Mouse (Mus musculus): ENCODE measurements around the gene Nop53. TPM values are rescaled to one million over a fixed set of nuclear protein-coding genes. Genes with fewer than 3 reads are reported as not detected.

Nop53 gene
- polyA plus RNA-seq (2015; fragmentation: Nextera tagmentation; extraction: Ambion mirVana) = 71.8 and 79.1 TPM in 2 replicates

GRCm38 (mm10) chr7:15945721-15946536 lies at the start of gene Nop53:
Gene Nop53, minus strand, starts transcription at chr7:15946074.
- Histone ChIP-seq H3K4me1 (ENCODE audit: control insufficient read depth, low read depth, low read length) (peaks cover 43% of the 10 kb centered on the region), H3K4me2 (ENCODE audit: low read depth, low read length) (peak within 1 kb of the TSS; percentile 67), H3K36me3 (ENCODE audit: control insufficient read depth, insufficient read depth) (peaks cover 28% of the 10 kb centered on the region), H3K27me3 (ENCODE audit: control insufficient read depth, insufficient read depth, low read depth, low read length) (peaks cover 2% of the 10 kb centered on the region; the same call in 1 of the 2 replicates), H3K4me3 (ENCODE audit: low read depth, low read length) (peak within 1 kb of the TSS; percentile 85), H3K9me3 (replicated peaks; ENCODE audit: control insufficient read depth, low read length) (no peaks in the 10 kb centered on the region), H3K9ac (ENCODE audit: low read depth, low read length) (peak within 1 kb of the TSS; percentile 85), H3K27ac (ENCODE audit: low read length) (peak within 1 kb of the TSS; percentile 94)
- ATAC-seq (ENCODE audit: low read depth) = peak; percentile 90
- WGBS (ENCODE audit: insufficient replicate concordance) = 2% methylated on average over 59 of the region's 59 CpGs

GRCm38 (mm10) chr7:15993789-15994188 lies 47.9 kb upstream of the Nop53 start:
- ATAC-seq (ENCODE audit: low read depth) = no peak
- no peaks in the 10 kb centered on the region for H3K9me3 ChIP-seq (replicated peaks; ENCODE audit: control insufficient read depth, low read length)
- H3K9ac ChIP-seq (ENCODE audit: low read depth, low read length) = no peak overlapping the region
- no peaks in the 10 kb centered on the region for H3K27me3 ChIP-seq (ENCODE audit: control insufficient read depth, insufficient read depth, low read depth, low read length)
- H3K27ac ChIP-seq (ENCODE audit: low read length) = no peak overlapping the region
- H3K36me3 ChIP-seq (ENCODE audit: control insufficient read depth, insufficient read depth) = no peaks in the 10 kb centered on the region
- no peaks in the 10 kb centered on the region for H3K4me1 ChIP-seq (ENCODE audit: control insufficient read depth, low read depth, low read length)
- H3K4me2 ChIP-seq (ENCODE audit: low read depth, low read length) = no peak overlapping the region
- H3K4me3 ChIP-seq (ENCODE audit: low read depth, low read length) = no peak overlapping the region
- 73% methylated on average over 4 of the region's 4 CpGs for WGBS (ENCODE audit: insufficient replicate concordance)

GRCm38 (mm10) chr7:15993152-15993551 lies 47.3 kb upstream of the Nop53 start:
- 54% methylated on average over 3 of the region's 3 CpGs for WGBS (ENCODE audit: insufficient replicate concordance)
- Histone ChIP-seq H3K27me3 (ENCODE audit: control insufficient read depth, insufficient read depth, low read depth, low read length) (no peaks in the 10 kb centered on the region), H3K9me3 (replicated peaks; ENCODE audit: control insufficient read depth, low read length) (no peaks in the 10 kb centered on the region), H3K36me3 (ENCODE audit: control insufficient read depth, insufficient read depth) (peaks cover 4% of the 10 kb centered on the region), H3K4me3 (ENCODE audit: low read depth, low read length) (no peak overlapping the region), H3K4me2 (ENCODE audit: low read depth, low read length) (no peak overlapping the region), H3K9ac (ENCODE audit: low read depth, low read length) (no peak overlapping the region), H3K4me1 (ENCODE audit: control insufficient read depth, low read depth, low read length) (no peaks in the 10 kb centered on the region), H3K27ac (ENCODE audit: low read length) (no peak overlapping the region)
- 0 out of 2 replicates have a peak, but pooled peaks have one; percentile 16 for ATAC-seq (ENCODE audit: low read depth)

GRCm38 (mm10) chr7:15991764-15992163 lies 45.9 kb upstream of the Nop53 start:
- 52% methylated on average over 3 of the region's 3 CpGs for WGBS (ENCODE audit: insufficient replicate concordance)
- Histone ChIP-seq H3K4me2 (ENCODE audit: low read depth, low read length) (no peak overlapping the region), H3K36me3 (ENCODE audit: control insufficient read depth, insufficient read depth) (peaks cover 14% of the 10 kb centered on the region), H3K27ac (ENCODE audit: low read length) (no peak overlapping the region), H3K4me1 (ENCODE audit: control insufficient read depth, low read depth, low read length) (no peaks in the 10 kb centered on the region), H3K4me3 (ENCODE audit: low read depth, low read length) (no peak overlapping the region), H3K27me3 (ENCODE audit: control insufficient read depth, insufficient read depth, low read depth, low read length) (no peaks in the 10 kb centered on the region), H3K9ac (ENCODE audit: low read depth, low read length) (no peak overlapping the region), H3K9me3 (replicated peaks; ENCODE audit: control insufficient read depth, low read length) (no peaks in the 10 kb centered on the region)
- ATAC-seq (ENCODE audit: low read depth) = no peak

- no peak; the same call in 1 of the 2 replicates for ATAC-seq (ENCODE audit: low read depth)
- 77% methylated on average over 16 of the region's 16 CpGs for whole genome bisulfite sequencing (ENCODE audit: insufficient replicate concordance)
These were observed 41.9 kb upstream of the Nop53 start for GRCm38 (mm10) chr7:15987661-15988356.

GRCm38 (mm10) chr7:15982729-15983407 lies 37.0 kb upstream of the Nop53 start:
- no peaks in the 10 kb centered on the region; the same call in none of the 2 replicates for H3K4me1 ChIP-seq (ENCODE audit: control insufficient read depth, low read depth, low read length)
- WGBS (ENCODE audit: insufficient replicate concordance) = 12% methylated on average over 4 of the region's 4 CpGs
- no peak overlapping the region for H3K4me2 ChIP-seq (ENCODE audit: low read depth, low read length)
- peaks cover 7% of the 10 kb centered on the region for H3K36me3 ChIP-seq (ENCODE audit: control insufficient read depth, insufficient read depth)
- H3K27ac ChIP-seq (ENCODE audit: low read length) = no peak overlapping the region
- no peak for ATAC-seq (ENCODE audit: low read depth)
- no peaks in the 10 kb centered on the region for H3K27me3 ChIP-seq (ENCODE audit: control insufficient read depth, insufficient read depth, low read depth, low read length)
- no peaks in the 10 kb centered on the region for H3K9me3 ChIP-seq (replicated peaks; ENCODE audit: control insufficient read depth, low read length)
- no peak overlapping the region for H3K4me3 ChIP-seq (ENCODE audit: low read depth, low read length)
- no peak overlapping the region for H3K9ac ChIP-seq (ENCODE audit: low read depth, low read length)

More at GRCm38 (mm10) chr7:15987661-15988356, 41.9 kb upstream of the Nop53 start:
- H3K4me1 ChIP-seq (ENCODE audit: control insufficient read depth, low read depth, low read length) = no peaks in the 10 kb centered on the region; the same call in none of the 2 replicates
- H3K4me2 ChIP-seq (ENCODE audit: low read depth, low read length) = no peak overlapping the region
- no peak overlapping the region for H3K27ac ChIP-seq (ENCODE audit: low read length)
- peaks cover 14% of the 10 kb centered on the region for H3K36me3 ChIP-seq (ENCODE audit: control insufficient read depth, insufficient read depth)
- H3K9ac ChIP-seq (ENCODE audit: low read depth, low read length) = no peak overlapping the region
- H3K9me3 ChIP-seq (replicated peaks; ENCODE audit: control insufficient read depth, low read length) = no peaks in the 10 kb centered on the region
- no peaks in the 10 kb centered on the region for H3K27me3 ChIP-seq (ENCODE audit: control insufficient read depth, insufficient read depth, low read depth, low read length)
- no peak overlapping the region for H3K4me3 ChIP-seq (ENCODE audit: low read depth, low read length)

GRCm38 (mm10) chr7:15981538-15981937 lies 35.7 kb upstream of the Nop53 start:
- no peak overlapping the region for H3K9ac ChIP-seq (ENCODE audit: low read depth, low read length)
- H3K9me3 ChIP-seq (replicated peaks; ENCODE audit: control insufficient read depth, low read length) = no peaks in the 10 kb centered on the region
- no peaks in the 10 kb centered on the region; the same call in none of the 2 replicates for H3K4me1 ChIP-seq (ENCODE audit: control insufficient read depth, low read depth, low read length)
- H3K4me2 ChIP-seq (ENCODE audit: low read depth, low read length) = no peak overlapping the region
- no peak overlapping the region for H3K4me3 ChIP-seq (ENCODE audit: low read depth, low read length)
- no peaks in the 10 kb centered on the region for H3K27me3 ChIP-seq (ENCODE audit: control insufficient read depth, insufficient read depth, low read depth, low read length)
- 63% methylated on average over 4 of the region's 4 CpGs for WGBS (ENCODE audit: insufficient replicate concordance)
- peak; percentile 39 for ATAC-seq (ENCODE audit: low read depth)
- no peak overlapping the region for H3K27ac ChIP-seq (ENCODE audit: low read length)
- H3K36me3 ChIP-seq (ENCODE audit: control insufficient read depth, insufficient read depth) = no peaks in the 10 kb centered on the region; the same call in 1 of the 2 replicates

GRCm38 (mm10) chr7:15980246-15980645 lies 34.4 kb upstream of the Nop53 start:
- peak; percentile 28 for ATAC-seq (ENCODE audit: low read depth)
- WGBS (ENCODE audit: insufficient replicate concordance) = 72% methylated on average over 8 of the region's 8 CpGs

More at GRCm38 (mm10) chr7:15980246-15980645, 34.4 kb upstream of the Nop53 start:
- H3K36me3 ChIP-seq (ENCODE audit: control insufficient read depth, insufficient read depth) = no peaks in the 10 kb centered on the region; the same call in 1 of the 2 replicates
- H3K27ac ChIP-seq (ENCODE audit: low read length) = no peak overlapping the region
- no peak overlapping the region for H3K4me3 ChIP-seq (ENCODE audit: low read depth, low read length)
- no peak overlapping the region for H3K9ac ChIP-seq (ENCODE audit: low read depth, low read length)
- H3K9me3 ChIP-seq (replicated peaks; ENCODE audit: control insufficient read depth, low read length) = no peaks in the 10 kb centered on the region
- H3K4me2 ChIP-seq (ENCODE audit: low read depth, low read length) = no peak overlapping the region
- H3K27me3 ChIP-seq (ENCODE audit: control insufficient read depth, insufficient read depth, low read depth, low read length) = no peaks in the 10 kb centered on the region
- H3K4me1 ChIP-seq (ENCODE audit: control insufficient read depth, low read depth, low read length) = no peaks in the 10 kb centered on the region; the same call in none of the 2 replicates
